ENCODE assay signal across 8 mouse cellular contexts in genomic region chr13:37513206-37513904, GRCm38 (mm10).
A peak's percentile ranks its signal among the peaks of the same experiment; 100 is the strongest.
DNase-seq lines count a peak whose midpoint lies in the region; ATAC-seq lines count a peak whose summit lies in the region.

No protein-coding gene starts in this region.

- WGBS in liver, embryonic 12.5 days (ENCODE audit: insufficient replicate concordance), result 29% methylated on average over 2 of the region's 2 CpGs

- no peak overlapping the region for H3K4me3 ChIP-seq in liver, embryonic 12.5 days

- H3K27me3 ChIP-seq in liver, embryonic 12.5 days (replicated peaks), result peaks cover 6% of the 10 kb centered on the region

- H3K27ac ChIP-seq in liver, embryonic 12.5 days, result peak overlapping the region; percentile 67

- no peaks in the 10 kb centered on the region for H3K9me3 ChIP-seq in liver, embryonic 12.5 days (replicated peaks)

- no peak for ATAC-seq in liver, embryonic 12.5 days

- DNase-seq in heart, adult 11 months, result peak; percentile 92
- no peak for DNase-seq in heart, adult 8-10 months (ENCODE audit: low spot score)
- DNase-seq in retina, postnatal 1 day, result peak; percentile 57
- no peak for DNase-seq in retina, embryonic 14.5 days (ENCODE audit: low spot score)
- peak; percentile 8 for DNase-seq in testis, postnatal 10 days (ENCODE audit: low spot score)
- DNase-seq in thymus, postnatal 10 days (ENCODE audit: low spot score in 2 of 2), result no peak
- DNase-seq in ovary, postnatal 14 days (ENCODE audit: low spot score), result no peak

- H3K9ac ChIP-seq in liver, embryonic 12.5 days, result no peak overlapping the region

- H3K4me1 ChIP-seq in liver, embryonic 12.5 days, result peaks cover 40% of the 10 kb centered on the region

- H3K36me3 ChIP-seq in liver, embryonic 12.5 days, result no peaks in the 10 kb centered on the region

- H3K4me2 ChIP-seq in liver, embryonic 12.5 days, result peak overlapping the region; percentile 44; the same call in 1 of the 2 replicates

Comparison
In these comparisons a context has a peak if more than half of its experiments do, and no peak if none do; other contexts are left out.
1. DNase-seq: peak in heart, adult 11 months (single experiment), retina, postnatal 1 day (single experiment) and testis, postnatal 10 days (single experiment); none in heart, adult 8-10 months (single experiment), retina, embryonic 14.5 days (single experiment), thymus, postnatal 10 days (0 of 2) and ovary, postnatal 14 days (single experiment).